Mouse (Mus musculus): ENCODE data around the gene Kmt2d.

The Kmt2d gene

GRCm38 (mm10) chr15:98853161-98853937 lies 17.7 kb downstream of the Kmt2d start:
- DNase-seq (ENCODE audit: low spot score) = no peak

- DNase-seq (ENCODE audit: low spot score) = no peak
These were observed 18.3 kb downstream of the Kmt2d start for GRCm38 (mm10) chr15:98852733-98853132.

- DNase-seq (ENCODE audit: low spot score) = no peak
These were observed 18.9 kb downstream of the Kmt2d start for GRCm38 (mm10) chr15:98852071-98852470.

DNA sequence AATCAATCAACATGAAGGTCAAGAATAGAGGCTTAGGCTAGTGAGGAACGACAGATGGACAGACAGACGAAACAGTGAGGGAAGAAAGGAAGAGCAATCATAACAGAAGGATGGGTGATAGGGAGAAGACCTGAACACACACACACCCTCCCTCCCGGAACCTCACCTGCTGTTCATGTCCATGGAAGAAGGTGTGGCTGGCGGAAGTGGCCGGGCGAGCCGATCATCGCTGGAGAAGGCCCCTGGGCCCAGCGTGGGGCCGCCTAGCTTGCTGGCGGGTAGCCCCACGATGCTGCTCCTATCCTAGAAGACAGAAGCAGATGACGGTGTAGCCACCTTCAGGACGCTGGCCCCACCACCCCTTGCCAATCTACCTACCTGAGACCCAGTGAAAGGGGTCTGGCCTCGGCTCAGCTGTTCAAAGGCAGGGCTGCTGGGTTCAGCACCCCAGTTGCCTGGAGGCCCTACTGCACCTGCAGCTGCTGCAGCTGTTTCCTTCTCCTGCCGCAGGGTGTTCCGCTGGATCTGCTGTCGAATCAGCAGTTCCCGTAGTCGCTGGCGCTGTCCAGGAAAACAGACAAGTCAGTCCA lies 19.7 kb downstream of the Kmt2d start:
- no peak for DNase-seq (ENCODE audit: low spot score)

DNA sequence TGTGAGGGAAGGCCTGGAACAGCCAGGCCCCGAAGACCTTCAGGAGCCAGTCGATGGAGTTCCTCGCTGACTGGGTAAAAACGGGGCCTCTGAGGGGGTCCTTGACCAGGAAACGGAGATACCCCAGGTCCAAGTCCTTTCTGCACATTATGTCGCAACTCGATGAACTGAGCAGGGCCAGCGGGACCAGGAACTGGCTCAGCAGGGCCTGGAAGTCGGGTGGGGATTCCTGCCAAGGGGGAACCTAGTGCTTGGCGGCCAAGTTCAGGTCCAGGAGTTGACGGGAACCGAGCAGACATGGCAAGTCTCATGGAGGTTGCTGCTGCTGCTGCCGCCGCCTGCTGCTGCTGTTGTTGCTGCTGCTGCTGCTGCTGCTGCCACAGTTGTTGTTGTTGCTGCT lies 20.3 kb downstream of the Kmt2d start:
- no peak for DNase-seq (ENCODE audit: low spot score)

- no peak for DNase-seq (ENCODE audit: low spot score)
These were observed 20.9 kb downstream of the Kmt2d start for GRCm38 (mm10) chr15:98849956-98850600.

DNA sequence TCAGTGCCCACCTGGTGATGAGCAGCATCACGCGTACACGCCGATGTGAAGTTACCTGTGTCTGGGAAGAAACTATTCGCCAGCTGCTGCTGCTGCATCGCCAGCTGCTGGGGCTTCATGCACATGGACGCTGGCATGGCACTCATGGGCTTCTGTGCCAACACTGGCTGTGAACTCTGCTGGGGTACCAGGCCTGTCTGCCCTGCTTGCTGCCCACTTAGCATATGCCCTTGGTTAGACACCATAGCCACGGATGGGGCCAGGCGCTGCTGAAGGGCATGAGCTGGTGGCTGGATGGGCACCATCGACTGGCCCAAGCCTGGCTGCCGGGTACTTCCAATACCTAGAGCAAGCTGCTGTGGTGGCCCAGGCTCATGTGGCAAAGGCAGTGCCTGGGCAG lies 21.8 kb downstream of the Kmt2d start:
- no peak for DNase-seq (ENCODE audit: low spot score)

GRCm38 (mm10) chr15:98846140-98846539 lies 24.9 kb downstream of the Kmt2d start:
- DNase-seq (ENCODE audit: low spot score) = no peak

- DNase-seq (ENCODE audit: low spot score) = no peak
These were observed 25.9 kb downstream of the Kmt2d start for GRCm38 (mm10) chr15:98845149-98845548.

GRCm38 (mm10) chr15:98843595-98844223 lies 27.3 kb downstream of the Kmt2d start:
- DNase-seq (ENCODE audit: low spot score) = no peak

DNA sequence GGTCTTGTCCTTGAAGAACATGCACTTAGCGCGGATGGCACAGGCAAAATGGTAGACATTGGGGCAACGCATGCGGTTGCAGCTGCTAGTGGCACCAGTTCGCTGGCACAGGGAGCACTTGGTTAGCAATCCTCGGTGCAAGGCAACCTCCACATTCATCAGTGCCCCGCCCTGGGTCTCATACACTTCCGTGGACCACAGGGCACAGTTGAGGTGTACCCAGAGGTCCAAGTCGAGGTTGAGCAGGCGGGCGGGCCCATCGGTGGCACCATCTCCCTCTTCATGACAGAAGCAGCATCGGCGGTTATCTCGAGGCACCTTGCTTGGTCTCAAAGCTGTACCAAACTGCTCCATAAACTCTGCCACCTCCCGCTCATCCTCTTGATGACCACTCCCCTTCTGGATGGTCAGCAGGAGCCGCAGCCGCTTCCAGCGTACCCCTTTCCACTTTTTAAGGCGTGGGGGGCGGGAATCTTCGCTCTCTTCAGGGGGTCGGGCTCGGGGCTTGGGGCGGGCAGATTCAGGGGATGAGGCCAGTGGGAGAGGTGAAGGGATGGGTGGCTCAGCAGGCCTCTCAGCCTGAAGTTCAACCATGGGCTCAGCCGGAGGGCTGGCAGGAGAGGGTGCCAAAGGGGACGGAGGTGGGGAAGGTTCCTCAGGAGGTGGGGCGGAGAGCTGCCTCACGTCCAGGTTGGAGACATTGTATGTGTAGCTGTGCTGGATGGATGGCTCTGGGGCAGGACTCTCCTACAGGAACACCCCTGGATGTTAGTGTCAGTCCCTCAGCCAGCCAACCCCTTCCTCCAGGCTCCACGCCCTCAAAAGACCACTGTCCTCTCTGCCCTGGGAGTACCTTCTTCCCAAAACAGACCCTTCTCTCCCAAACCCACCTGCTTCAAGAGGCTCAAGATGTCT lies 31.1 kb downstream of the Kmt2d start:
- no peak for DNase-seq (ENCODE audit: low spot score)

DNA sequence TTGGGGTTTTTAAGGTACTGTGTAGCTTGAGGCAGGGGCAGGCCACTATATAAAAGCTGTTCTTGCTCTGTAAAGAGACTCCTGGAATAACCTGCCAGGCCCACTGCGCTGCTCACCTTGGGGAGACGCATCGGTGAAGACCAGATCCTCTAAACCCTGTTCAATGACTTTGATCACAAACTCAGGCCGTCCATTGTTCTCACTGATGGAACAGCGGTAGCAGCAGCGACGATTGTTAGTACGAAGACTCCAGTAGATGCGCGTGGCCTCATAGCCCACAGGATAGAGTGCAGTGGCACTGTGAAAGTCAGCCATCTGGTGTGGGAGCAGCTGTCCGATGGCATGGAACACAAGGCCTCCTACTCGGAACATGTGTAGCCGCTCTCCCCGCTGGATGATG lies 31.8 kb downstream of the Kmt2d start:
- no peak for DNase-seq (ENCODE audit: low spot score)

GRCm38 (mm10) chr15:98837743-98838103 lies 33.3 kb downstream of the Kmt2d start:
- no peak for DNase-seq (ENCODE audit: low spot score)

DNA sequence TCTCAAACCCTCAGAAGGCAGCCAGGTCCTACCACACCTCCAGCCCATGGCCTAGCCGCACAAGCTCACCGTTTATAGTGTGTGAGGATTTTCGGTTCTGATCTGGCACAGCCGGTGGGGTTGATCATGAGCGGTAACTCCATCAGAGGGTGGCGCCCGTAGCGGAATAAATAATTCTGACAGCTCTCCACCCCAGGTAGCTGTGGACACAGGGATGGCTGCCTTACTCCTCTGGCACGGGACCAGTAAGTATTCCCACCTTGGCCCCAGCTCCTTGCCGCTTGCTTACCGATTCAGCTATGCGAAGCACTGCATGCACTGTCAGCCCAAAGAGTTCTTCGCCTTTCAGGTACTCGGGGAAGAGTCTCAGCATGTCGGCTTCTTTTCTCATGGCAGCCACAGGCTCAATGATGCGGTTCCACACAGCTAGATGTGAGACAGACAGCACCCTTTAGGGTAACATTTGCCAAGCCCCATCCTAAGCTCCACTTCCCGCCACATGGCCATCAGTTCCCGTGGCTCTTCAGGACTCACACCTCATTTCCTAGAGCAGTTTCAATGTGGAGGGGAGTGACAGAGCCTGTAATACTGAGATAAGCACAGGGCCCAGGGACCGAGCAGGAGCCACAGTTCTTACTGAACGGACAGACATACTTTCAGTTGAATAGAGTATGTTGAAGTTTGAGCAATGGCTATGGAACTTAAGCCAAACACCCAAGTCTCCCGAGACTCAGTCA lies 33.8 kb downstream of the Kmt2d start:
- no peak for DNase-seq (ENCODE audit: low spot score)

DNA sequence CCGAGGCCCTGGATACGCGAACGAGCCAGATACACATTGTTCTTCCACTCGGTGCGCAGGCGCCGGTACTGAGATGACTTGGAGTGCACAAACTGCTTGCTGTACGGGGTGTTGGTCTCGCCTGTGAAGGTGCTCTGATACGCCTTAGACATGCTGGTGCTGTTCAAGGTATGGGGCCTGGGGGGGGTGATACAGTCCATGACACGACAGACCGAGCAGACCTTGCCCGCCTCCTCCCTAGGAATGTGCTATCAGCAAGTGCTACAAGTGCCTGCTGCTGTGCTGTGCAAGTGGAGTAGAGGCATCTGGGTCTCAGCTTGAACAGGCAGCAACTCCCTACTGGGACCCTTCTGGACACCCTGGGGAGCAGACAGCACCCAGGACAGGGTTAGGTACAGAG lies 35.7 kb downstream of the Kmt2d start:
- DNase-seq (ENCODE audit: low spot score) = no peak

DNA sequence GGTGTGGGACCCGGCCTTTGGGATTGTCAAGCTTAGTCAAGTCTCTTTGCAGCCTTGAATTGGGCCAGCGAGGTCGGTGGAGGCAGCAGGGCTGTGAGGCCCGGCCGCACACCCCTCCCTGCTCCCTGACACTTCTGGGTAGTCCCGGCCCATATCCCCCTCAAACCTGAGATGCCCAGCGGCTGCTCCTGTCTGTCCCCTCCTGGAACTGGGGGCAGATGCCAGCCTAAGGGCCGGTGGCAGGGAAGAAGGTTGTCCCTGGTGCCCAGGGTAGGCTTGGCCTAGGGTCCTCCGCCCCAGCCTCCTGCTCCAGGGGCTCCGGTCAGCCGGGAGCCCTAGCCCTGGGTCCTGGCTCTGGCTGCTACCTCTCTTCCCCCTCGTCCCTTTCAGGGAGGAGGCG lies 36.9 kb downstream of the Kmt2d start:
- no peak for DNase-seq (ENCODE audit: low spot score)

DNA sequence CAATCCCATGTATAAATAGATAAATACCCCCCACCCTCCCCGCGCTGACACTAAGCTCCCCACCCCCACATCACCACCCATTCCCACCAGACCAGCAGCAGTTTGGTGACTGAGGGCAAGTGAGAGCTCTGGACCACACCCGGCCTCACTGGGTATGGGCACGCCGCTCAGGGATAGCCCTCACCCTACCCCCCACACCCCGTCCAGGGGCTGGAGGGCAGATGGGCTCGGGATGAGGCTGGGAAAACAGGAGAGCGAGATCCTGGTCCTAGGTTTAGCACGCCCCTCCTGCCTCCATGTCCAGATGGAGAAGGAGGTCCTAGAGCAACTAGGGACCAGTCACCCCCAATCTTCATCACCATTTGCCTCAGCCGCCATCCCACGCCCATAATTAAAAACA lies 37.7 kb downstream of the Kmt2d start:
- no peak for DNase-seq (ENCODE audit: low spot score)

- no peak for DNase-seq (ENCODE audit: low spot score)
These were observed 38.6 kb downstream of the Kmt2d start for GRCm38 (mm10) chr15:98832161-98833058.

DNA sequence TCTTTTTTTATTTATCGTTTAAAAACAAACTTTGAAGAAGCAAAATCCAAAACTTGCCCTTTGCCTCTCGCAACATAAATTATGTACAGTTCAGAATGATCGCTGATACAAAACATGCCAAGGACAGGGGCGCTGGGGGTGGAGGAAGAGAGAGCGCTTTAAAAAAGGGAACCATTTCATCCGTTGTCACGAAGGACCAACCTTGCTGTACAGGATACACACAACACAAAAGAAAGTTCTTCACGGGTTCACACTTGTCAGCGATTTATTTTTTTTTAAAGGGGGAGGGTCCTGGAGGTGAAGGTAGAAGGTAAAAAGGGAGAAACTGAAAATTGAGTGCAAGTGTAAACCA lies 39.3 kb downstream of the Kmt2d start:
- DNase-seq (ENCODE audit: low spot score) = no peak
